10 mouse cellular contexts compared by ENCODE assay signal in genomic region chr3:98353892-98354291, GRCm38 (mm10). TPM values are rescaled to one million over a fixed set of nuclear protein-coding genes. Genes with fewer than 3 reads are reported as not detected.
DNase-seq lines count a peak whose midpoint lies in the region; ATAC-seq and TF ChIP-seq lines count a peak whose summit lies in the region.
"Had no signal": no experiment of that assay in that cellular context is flagged by ENCODE, and none has a peak within 500 bp of the region (broad histone marks: within the 10 kb centered on the region; RNA-seq: fewer than 3 reads in every experiment).

No protein-coding gene starts in this region.

- H3K4me2 ChIP-seq in kidney, embryonic 14.5 days (replicated peaks; ENCODE audit: low read depth, low read length), result no peak overlapping the region
- H3K4me2 ChIP-seq: embryonic facial prominence, embryonic 12.5 days; lung, embryonic 15.5 days had no signal

- no peaks in the 10 kb centered on the region for H3K36me3 ChIP-seq in kidney, adult 2 months (ENCODE audit: control insufficient read depth, insufficient read depth, low read length)
- no peaks in the 10 kb centered on the region for H3K36me3 ChIP-seq in kidney, embryonic 14.5 days (ENCODE audit: control insufficient read depth, insufficient read depth, low read length)
- H3K36me3 ChIP-seq: embryonic facial prominence, embryonic 12.5 days; lung, embryonic 15.5 days had no signal

- H3K4me1 ChIP-seq in kidney, adult 2 months (ENCODE audit: control insufficient read depth, insufficient read depth, low read length), result no peaks in the 10 kb centered on the region
- H3K4me1 ChIP-seq in kidney, embryonic 14.5 days (ENCODE audit: control insufficient read depth, insufficient read depth, low read length), result 0 out of 2 replicates have a peak, but pooled peaks cover 6% of the 10 kb centered on the region

- H3K9me3 ChIP-seq in kidney, embryonic 14.5 days (ENCODE audit: control insufficient read depth, low read length), result no peaks in the 10 kb centered on the region
- H3K9me3 ChIP-seq: embryonic facial prominence, embryonic 12.5 days; lung, embryonic 15.5 days had no signal

- H3K27ac ChIP-seq in kidney, adult 2 months (ENCODE audit: insufficient read depth, low read depth, low read length), result no peak overlapping the region
- no peak overlapping the region for H3K27ac ChIP-seq in kidney, embryonic 14.5 days (ENCODE audit: low read depth, low read length)
- H3K27ac ChIP-seq: embryonic facial prominence, embryonic 12.5 days; lung, embryonic 15.5 days had no signal

- ATAC-seq in kidney, embryonic 14.5 days (ENCODE audit: low FRiP score, low TSS enrichment), result no peak

- peak; percentile 33 for TF ChIP-seq CTCF in kidney, adult 2 months (conservative IDR thresholded peaks at IDR 0.05; ENCODE audit: insufficient read depth, insufficient read length, low read depth, low read length)

- H3K27me3 ChIP-seq in kidney, adult 2 months (replicated peaks; ENCODE audit: control insufficient read depth, insufficient read depth, low read length), result no peaks in the 10 kb centered on the region
- no peaks in the 10 kb centered on the region for H3K27me3 ChIP-seq in kidney, embryonic 14.5 days (ENCODE audit: control insufficient read depth, insufficient read depth, low read length)
- H3K27me3 ChIP-seq: embryonic facial prominence, embryonic 12.5 days; lung, embryonic 15.5 days had no signal

- 31% methylated on average over 7 of the region's 7 CpGs for WGBS in kidney, adult 2 months
- WGBS in kidney, embryonic 14.5 days, result 30% methylated on average over 7 of the region's 7 CpGs

- H3K9ac ChIP-seq in kidney, embryonic 14.5 days (ENCODE audit: low read depth, low read length), result no peak overlapping the region
- H3K9ac ChIP-seq: embryonic facial prominence, embryonic 12.5 days; lung, embryonic 15.5 days had no signal

- DNase-seq in kidney, adult 2 months, result peak; percentile 77
- DNase-seq in Muller cell, postnatal 12 days (ENCODE audit: inconsistent ontology term), result peak; percentile 59
- DNase-seq in cerebellum, postnatal 36 days, result peak; percentile 55 to 72
- DNase-seq in heart, adult 9 months (ENCODE audit: low spot score in 2 of 2), result peak; percentile 33 to 65
- DNase-seq in layer of hippocampus, postnatal 25 days (ENCODE audit: extremely low spot score in 1 of 2, low spot score in 1 of 2), result peak; percentile 36 to 90
- DNase-seq in naive thymus-derived CD4-positive, alpha-beta T cell, adult 2 months (ENCODE audit: low read depth), result peak; percentile 85
- DNase-seq in urinary bladder, postnatal 25 days (ENCODE audit: low spot score), result peak; percentile 69

- H3K4me3 ChIP-seq in kidney, adult 2 months (ENCODE audit: insufficient read depth, low read depth, low read length), result no peak overlapping the region
- H3K4me3 ChIP-seq in kidney, embryonic 14.5 days (ENCODE audit: low read length), result no peak overlapping the region
- H3K4me3 ChIP-seq: embryonic facial prominence, embryonic 12.5 days; lung, embryonic 15.5 days had no signal

- TF ChIP-seq POLR2A in kidney, adult 2 months (IDR thresholded peaks at IDR 0.05; ENCODE audit: low read depth, low read length), result no peak

RNA-seq across cellular contexts. Expression of gene Phgdh, which starts 14.1 kb away (rescaled TPM):
- polyA plus RNA-seq in kidney, adult 2 months (2012; rRNA removed), result 47.1 and 54.5 TPM in 2 replicates
- polyA plus RNA-seq in kidney, embryonic 14.5 days (2014; fragmentation: Nextera tagmentation; extraction: Ambion mirVana), result 424 and 494 TPM in 2 replicates
- total RNA-seq in layer of hippocampus, postnatal 25 days (2021), result 10 to 100 TPM; 67.5 to 79.6 TPM

RNA-seq across cellular contexts. Expression of gene Zfp697, which starts 28.4 kb away (rescaled TPM):
- polyA plus RNA-seq in kidney, adult 2 months (2012; rRNA removed), result 14.7 and 16.2 TPM in 2 replicates
- 18.0 and 21.5 TPM in 2 replicates for polyA plus RNA-seq in kidney, embryonic 14.5 days (2014; fragmentation: Nextera tagmentation; extraction: Ambion mirVana)
- total RNA-seq in layer of hippocampus, postnatal 25 days (2021), result 10 to 100 TPM; 24.0 to 27.7 TPM
